Mouse (Mus musculus) heart, postnatal 0 days (tissue): Measurements from ENCODE around the gene Gm2000.

Source experiments
- CTCF ChIP-seq: IDR thresholded peaks from 2 replicates; pipeline ENCODE4 v1.5.1; 2016; ENCODE audit warnings: antibody characterized with exemption, control low read depth, low read depth
- EP300 ChIP-seq: IDR thresholded peaks from 2 replicates; pipeline ENCODE4 v1.6.1; 2016; ENCODE audit warnings: antibody characterized with exemption, low read depth

DNA sequence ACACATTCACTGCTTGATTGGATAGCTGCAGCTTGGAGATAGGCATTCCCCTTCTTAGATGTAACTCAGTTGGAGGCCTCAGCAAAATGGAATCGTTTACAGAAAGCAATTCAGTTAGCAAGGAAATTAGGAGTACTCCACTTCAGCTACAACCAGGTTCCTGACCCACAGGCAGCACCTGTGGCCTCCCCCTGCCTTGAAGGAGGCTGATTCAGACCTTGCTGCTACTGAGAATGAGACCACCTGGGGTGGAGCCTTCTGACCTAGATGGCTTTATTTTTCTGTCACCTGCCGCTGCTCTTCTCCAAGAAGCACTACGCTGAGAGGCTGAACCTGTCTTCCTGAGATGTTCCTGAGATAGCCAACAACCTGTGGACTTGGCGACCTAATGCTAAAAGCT is 42.7 kb downstream of the Gm2000 start:
- TF ChIP-seq CTCF (no peak), EP300 (no peak)
